Mouse (Mus musculus) spleen, adult 18-20 months (tissue): ENCODE data around the gene Nfib.

Source experiments
- DNase-seq, 2 experiments: peaks; one replicate each; pipeline ENCODE4 v3.0.0; 2022; ENCODE audit warnings: mixed read lengths in 2 of 2

Gene Nfib

DNA sequence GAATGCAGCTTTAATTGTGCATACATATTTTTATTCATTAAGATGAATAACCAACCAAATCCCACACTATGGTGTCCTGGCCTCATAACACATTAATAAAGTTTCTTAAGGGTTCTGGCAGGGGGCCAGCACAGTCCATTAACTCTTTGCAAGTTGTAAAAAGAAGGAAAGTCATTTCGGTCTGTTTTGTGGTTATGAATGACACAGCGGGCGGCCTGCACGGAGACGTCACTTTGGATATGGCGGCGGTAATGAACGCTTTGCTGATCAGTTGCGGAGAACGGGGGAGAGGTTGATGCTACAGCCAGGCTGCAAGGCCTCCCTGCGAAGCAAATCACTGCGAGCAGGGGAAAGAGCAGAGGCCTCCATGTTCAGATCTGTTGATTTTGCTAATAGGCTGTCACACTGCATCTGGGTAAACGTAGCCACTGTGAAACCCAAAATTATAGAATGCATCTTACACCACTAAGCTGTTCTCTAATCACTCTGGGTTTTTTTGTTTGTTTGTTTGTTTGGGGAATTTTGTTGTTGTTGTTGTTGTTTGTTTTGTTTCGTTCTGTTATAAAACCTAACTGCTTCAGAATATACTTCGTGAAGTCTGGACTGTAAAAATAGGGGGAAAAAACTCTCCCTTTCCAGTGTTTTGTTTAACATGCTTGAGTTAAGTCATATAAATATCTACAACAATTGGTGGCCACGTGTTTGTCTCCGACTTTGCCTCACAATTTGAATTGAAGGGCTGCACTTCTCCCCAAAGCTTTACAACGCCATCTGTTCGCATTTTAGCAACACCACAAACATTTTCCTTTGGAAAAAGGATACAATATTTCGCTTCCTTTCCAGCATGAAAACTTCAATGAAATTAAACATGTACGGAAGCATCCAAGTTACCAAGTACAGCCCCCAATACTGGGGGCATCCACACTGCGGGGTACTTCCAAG is 296.8 kb downstream of the Nfib start:
- no peak for DNase-seq

DNA sequence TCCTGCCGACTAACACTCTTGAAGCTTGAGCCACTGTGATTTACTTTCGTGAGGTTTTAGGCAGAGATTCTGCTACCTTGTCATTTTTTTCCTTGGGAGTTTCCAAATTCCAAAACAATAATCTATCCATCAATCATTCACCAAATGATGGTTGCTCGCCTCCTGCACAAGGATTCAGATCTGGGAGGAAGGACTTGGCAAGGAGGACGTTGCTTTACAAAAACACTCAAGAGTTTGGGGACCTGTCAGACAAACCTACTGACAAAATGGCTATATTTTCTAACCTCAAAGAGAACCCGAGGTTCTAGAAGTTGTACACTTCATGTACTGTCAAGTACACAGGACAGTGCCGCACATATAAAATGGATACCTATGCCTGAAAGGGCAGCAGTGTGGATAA is 299.0 kb downstream of the Nfib start:
- no peak for DNase-seq

DNA sequence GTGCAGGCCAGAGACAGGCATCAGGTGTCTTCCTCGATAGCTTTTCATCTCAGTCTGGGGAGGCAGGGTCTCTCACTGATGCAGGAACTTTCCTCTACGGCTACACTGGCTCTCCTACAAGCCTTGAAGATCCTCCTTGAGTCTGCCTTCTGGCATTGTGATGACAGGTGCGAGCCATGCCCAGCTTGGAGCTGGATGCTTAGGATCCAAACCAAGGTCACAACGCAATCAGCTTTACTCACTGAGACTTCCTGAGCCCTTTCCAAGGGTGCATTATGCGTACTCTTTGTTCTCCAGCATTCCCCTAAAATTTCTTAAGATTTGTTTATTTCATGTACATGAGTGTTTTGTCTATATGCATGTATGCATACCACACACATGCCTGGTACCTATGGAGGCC is 299.8 kb downstream of the Nfib start:
- DNase-seq, result no peak

DNA sequence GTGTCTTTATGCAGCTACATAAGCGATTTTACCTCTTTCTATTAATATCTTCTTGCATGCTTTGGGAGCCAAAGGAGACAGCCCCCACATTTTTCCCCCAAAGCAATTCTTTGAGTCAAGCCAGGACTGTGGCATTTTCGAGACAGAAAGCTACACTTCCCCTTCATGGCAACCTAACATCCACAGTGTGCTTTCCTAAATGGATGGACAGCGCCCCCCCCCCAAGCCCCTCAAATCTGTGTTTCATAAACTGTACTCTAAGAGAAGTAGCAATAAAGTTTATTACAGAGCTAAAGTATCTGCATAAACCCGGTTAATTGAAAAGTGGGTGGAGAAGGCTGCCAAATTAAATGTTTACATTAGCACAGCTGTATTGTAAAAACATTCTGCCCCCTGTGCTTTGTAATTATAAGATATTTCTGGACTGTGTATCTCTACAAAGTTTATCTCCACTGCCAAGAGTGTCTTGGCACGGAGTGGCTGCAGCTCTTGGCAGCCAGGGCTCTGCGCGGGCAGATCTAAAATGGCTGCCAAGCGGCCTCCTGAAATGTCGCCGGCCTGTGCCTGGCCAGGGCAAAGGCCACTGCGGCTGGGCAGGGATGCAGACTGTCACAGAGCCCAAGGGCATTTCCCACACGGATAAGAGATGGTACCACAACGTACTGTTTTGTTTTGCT is 301.4 kb downstream of the Nfib start:
- DNase-seq, result no peak

DNA sequence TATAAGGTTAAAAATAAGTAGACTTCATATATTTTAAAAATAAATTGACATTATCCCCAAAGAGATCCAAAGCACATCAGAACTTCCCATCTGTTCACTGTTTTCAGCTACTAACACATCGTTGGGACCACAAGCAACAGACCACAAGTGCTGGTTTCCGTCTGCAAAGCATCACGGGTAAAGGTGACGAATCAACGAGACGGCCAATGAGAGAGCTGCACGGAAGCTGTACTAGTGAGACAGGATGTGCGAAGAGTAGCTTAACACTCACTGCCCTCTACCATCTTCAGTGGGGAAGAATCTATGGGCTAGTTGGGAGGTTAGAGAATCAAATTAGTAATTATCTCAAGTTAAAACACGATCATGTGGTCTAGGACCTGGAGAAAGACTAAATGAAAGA is 302.9 kb downstream of the Nfib start:
- DNase-seq, result no peak

DNA sequence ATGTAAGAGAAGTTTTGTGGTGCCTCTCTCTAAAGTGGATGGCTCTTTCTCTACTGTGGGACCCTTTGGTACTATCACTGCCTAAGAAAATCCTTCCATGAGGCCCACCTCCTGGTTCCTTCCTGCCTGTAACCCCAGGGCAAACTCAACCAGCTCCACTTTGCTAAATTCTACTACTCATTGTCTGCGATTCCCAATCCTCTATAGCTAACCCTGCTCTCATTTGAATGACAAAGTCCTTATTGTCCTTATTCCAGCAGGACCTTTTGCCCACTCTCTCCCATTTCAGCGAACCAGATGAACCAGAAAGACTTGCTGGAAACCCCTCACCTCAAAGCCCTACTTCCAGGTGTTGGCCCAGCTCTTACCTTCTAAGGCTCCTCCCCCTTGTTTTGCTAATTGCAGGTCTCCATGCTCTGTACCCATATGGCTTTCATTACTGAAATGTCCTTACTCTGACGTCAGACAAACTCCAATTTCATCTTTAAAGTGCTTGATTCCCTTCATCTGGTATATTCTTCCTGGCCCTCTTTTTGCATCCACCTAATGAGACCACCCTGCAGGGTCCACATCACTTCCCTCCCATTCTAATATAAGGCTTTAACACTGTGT is 304.0 kb downstream of the Nfib start:
- DNase-seq, result no peak

DNA sequence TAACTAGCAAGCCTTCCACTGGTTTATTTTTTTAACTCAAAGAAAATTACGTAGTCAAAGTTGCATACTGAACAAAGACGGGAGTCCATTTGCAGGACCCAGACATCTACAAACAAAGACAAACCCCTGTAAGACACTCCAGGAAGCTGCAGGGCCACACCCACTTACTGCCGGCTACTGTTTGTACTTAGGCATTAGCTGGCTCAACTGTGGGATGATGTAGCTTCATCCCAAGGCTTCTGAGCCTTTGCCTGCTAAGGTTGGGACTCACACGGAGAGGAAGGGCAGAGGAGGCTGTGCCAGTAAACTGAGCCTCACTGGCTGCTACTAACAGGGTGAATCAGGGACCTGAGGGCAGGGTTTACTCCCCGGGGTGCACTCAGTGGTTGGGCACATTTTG is 305.0 kb downstream of the Nfib start:
- DNase-seq, result no peak

DNA sequence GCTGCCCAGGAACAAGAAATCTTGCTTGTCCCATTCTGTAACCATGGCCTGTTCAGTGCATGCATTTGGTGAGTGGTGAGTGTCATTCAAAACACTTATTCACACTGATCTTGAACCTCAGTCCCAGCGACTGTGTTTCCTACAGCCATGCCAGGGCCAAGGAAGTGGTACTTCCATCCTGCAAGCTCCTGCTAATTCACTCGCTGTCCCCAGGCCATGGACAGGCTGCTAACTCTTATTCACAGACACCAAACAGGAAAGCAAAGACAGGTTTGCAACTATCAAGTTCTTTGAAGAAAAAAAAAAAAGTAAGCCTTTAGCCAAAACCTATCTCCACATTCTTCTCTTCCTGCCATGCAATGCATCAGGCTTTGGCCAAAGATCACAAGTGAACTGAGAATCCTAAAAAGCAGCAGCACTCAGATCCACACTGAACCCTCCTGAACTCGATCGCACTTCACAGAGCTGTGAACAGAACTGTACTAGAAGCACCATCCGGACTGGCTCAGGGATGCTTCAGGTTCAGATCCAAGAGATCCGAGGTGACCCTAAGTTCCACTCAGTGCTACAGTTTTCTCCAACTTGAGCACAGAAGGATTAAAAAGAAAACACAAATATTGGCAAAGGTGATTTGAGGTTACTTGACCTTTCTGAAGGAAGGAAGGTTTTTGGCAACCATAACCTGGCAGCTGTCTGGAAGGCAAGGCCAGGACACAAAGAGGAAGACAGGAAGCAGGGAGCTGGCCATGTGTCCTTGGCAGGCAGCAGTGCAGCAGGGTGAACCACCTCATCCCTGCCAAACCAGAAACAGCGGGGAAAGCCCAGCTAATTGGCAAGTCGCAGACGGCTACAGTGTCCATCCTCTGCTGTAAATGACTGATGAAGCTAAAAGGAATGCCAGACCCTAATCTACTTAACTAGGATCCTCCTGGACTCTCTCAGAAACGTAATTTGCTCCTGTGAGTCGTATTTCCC is 305.9 kb downstream of the Nfib start:
- peak in 1 of 2 experiments; percentile 6 for DNase-seq

DNA sequence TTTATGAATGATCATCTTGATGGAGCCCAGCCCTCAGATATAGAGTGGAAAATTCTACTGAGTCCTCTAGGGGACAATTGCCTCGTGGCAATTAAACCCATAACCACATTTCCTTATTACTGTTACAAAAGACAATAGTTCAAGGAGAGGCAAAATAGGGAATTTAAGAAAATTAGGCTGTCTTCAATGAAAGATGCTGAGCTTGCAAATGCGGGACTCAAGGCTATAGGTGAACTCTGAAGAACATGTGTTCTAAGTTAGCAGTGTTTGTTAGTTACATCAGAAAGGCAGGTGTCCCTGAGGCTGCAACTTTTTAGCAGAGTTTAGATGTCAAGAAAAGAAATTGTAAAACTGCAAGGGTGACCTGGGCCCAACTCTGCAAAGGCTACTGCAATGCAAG is 307.3 kb downstream of the Nfib start:
- DNase-seq, result no peak

DNA sequence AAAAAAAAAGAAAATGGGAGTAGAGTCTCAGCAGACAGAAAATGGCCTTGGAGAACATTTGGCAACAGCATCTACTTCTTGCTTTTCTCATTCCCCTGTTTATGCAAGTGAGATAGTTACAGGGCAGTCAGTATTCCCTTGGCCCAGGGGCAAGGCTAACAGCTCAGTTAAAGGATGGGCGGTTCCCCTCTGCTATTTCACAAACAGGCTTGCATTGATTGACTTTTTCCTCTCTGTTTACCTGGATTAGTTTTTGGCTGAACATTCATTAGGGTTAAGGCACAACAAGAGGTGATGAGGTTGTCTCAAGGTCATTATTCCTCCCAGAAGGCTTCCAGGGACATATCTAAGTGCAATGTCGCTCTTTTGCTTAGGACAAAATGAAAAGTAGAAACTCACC is 308.7 kb downstream of the Nfib start:
- no peak for DNase-seq

DNA sequence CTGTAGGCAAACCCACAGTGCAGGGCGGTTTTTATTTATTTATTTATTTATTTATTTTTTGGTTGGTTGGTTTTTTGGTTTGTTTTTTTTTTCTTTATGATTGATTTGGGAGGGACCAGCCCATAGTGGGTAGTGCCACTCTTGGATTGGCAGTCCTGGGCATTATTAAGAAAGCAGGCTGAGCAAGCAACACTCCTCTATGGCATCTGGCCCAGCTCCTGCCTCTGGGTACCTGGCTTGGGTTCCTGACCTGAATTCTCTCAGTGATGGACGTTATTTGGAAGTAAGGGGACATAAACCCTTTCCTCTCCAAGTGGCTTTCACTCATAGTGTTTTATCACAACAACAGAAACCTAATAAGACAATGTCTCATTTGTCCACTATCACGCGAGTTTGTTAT is 309.5 kb downstream of the Nfib start:
- no peak for DNase-seq

DNA sequence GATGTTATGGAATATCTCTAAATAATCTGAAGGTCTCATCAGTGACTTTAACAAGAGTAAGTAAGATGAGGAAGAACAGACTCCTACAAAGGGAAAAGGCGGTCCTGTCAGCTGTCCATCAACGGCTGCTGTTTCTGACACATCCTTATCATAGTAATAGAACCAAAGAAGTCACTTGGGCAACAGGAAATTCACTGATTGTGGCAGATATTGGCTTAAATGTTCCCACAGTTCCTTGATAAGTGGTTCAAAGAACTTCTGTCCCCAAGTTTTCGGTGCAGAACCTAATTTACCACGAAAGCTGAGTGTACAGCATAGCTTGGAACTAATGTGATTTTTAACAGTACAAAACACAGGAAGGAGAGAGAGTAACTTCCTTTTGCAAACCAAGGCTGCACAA is 311.2 kb downstream of the Nfib start:
- no peak for DNase-seq

DNA sequence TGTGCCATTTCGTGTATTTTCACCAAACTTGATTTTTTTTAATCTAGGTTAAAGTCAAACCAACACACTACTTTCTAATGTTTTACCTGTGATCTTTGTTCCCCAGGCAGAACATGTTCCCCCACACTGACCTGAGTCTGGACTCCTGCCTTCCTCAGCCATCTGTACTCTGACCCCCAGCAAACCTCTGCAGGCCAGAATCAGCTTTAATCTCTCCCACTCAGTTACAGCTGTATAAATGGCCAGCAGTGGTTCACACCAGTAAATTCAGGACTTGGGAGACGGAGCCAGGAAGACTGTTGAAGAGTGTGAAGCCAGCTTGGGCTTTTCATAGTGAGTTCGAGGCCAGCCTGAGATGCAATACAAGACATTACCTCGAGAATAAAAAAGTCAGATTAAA is 312.5 kb downstream of the Nfib start:
- DNase-seq, result no peak

DNA sequence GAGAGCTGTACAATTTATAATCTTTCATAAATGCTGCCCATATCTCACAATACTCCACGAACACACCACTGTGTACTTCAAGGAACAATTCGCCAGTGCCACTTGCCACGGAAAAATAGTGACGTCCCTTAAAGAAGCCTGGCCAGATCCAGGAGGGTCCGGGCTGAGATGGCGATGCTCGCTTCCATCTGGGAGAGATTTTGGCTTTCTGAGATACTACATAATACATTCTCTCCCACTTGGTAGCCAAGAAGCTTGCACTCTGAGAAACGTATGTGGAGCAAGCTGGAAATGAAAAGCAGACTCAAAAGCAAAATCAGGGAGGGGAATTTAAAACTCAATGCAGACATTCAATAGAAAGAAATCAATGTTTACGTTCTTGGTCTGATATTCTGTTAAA is 313.1 kb downstream of the Nfib start:
- no peak for DNase-seq

DNA sequence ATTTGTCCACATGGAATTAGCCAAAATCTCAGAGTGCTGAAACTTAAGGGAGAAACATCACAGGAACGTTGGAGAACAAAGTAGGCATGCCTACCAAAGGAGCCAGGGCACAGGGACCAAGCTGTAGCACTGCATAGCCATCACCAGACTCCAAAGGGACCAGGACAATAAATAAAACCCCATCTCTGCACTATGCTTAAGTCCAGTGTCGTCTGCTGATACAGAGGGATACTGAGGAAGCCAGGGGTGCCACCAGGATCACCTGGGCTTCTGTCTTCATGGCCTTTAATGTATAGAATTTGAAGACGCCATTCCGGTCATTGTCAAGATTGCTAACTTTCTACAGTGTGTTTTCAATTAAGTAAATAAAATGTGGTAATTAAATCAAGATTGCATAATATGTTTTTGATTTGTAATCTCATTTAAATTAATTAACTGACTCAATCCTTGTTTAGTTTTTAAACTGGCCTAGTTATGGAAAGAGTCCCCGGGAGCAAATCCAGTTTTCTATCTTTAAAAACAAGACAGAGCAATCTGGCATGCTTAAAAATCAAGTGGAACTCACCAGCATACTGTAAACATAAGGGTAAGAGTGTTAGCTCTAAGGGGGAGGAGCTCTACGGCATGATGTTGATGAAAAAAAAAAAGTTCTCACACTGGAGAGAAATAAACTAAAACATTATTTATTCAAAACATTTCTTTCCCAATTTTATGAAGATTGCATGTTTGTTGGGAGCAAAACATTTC is 313.7 kb downstream of the Nfib start:
- DNase-seq, result no peak

DNA sequence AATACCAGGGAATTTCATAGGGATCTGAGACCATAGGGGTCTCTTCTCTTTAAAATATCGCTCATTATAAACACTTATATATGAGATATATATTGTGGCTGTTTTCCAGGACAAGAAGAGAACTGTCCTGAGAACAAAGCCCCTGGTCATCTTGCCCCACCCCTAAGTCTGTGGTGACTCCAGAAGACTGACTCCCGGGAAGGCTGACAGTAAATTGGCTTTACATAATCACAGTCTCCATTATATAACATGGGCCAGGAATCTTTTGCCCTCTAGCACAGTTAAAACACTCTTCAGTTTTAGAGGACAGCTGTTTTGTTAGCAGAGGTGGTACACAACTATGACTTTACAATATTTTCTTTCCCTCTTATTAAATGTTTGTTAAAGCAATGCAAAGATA is 315.0 kb downstream of the Nfib start:
- no peak for DNase-seq

DNA sequence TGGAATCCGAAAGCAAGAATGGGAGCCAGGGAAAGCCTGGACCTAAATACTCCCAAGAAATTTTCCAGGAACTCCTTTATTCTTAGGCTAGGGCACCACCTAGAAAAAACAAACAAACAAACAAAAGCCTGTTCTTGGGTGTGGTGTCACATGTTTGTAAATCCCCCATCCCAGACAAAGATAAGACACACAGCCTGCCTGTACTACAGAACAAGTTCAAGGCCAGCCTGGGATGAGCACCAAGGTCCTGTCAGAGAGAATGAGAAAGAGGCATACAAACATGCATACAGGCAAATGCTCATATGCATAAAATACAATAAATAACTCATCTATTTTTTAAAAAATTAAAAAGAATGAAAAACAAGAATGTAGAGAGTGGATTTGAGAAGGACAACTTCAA is 315.7 kb downstream of the Nfib start:
- DNase-seq, result no peak

DNA sequence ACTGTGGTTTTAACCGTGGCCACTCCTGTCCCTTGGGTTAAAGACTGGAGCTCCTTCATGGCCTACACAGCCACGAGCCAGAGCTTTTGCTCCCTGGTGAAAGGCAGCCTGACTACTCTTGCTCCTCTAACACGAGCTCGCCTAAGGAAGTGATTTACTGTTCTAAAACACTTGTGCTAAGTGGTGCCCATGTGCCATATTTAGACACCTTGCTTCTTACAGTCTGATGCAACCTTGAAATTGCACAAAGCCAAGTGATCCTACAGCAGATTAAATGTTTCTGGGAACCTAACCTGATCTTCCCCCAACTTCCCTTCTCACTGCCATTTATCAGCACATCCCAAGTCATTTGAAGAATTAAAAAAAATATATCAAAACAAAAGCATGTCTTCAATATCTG is 317.9 kb downstream of the Nfib start:
- DNase-seq, result no peak

DNA sequence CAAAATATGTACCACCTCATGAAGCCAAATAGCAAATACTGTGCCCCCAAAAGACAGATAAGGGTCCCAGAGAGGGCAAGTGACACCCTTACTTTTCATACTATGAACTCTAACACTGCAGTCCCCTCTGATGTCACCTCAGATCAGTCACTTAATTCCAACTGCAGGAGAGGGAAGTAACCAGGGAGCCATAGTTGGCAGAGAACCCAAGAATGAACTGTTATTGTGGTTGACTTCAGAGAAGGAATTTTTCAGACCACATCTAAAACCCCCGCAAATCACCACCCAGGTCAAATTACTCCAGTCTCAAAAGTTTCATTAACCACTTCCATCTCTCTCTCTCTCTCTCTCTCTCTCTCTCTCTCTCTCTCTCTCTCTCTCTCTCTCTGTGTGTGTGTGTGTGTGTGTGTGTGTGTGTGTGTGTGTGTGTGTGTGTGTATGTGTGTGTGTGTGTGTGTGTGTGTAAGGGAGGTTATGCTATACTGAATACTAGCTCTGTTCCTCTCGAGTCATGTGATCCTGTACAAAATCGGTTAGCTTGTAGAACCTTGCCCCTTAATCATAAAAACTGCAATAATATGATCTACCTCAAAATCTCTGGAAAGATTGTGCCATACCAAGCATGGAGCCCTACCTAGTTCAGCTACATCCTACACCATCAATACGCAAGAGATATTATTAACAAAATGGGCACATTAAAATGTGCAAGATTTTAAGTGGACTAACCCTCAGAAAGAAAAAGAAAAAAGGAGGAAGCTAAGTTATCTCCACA is 319.1 kb downstream of the Nfib start:
- no peak for DNase-seq

DNA sequence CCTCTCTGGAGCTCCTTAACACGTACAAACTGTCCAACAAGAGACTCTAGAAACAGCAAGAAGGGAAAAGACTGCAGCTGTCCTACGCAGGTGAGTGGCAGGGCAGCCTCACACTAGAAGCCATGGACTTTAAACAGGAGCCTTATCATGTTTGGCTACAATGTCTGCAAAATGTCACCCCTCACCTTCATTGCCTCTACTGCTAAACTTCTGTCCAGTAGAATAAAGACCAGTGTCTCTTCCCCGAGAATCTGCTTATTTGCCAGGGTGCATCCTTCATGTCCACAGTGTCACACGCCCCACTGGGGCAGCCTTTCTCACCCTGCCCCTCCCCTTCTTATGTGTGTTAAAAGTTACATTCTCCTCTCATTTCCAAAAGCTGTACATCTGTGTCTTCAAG is 319.9 kb downstream of the Nfib start:
- no peak for DNase-seq
